Mouse (Mus musculus): ENCODE data around the gene Ttf2. TPM values are rescaled to one million over a fixed set of nuclear protein-coding genes. Genes with fewer than 3 reads are reported as not detected.

The Ttf2 gene
- total RNA-seq, 2 experiments from 2014 or later, result 1.4 to 1.7 TPM

DNA sequence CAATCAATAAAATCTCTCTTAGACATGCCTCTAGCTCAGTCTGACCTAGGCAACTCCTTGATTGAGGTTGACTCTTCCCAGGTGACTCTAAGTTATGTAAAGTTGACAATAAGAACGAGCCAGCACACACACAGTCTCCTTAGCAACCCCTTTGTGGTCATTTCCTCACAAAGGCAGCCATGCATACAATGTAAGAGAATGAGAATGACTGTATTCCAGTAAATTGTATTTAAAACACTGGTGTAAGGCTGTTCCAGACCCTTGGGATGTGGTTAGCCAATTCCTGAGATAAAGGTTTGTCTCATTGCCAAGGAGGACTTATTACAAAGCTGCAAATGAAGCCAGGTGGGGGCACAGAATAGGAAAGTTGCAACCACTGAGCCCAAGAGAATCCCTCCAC, 20.8 kb upstream of the Ttf2 start:
- intact Hi-C loops (cut with DNase I), result no loop called here
- no peak for DNase-seq (ENCODE audit: low spot score in 2 of 2)

DNA sequence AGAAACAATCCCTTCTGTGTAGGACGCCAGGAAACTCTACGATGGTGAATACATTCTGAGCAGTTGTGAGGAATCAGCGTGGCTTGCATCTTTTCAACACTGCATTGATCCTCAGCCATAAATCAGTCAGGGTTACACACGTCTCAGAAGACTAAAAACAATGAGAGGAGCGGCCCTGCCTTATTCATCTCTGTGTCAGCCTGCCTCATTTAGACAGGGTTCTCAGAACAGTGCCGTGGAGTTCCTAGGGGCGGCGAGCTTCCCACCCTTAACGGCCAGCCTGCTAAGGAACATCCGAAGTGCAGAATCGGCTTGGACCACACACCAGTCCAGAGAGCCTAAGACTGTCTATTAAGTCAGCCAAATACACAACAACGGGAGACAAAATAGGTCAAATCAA, 20.0 kb upstream of the Ttf2 start:
- intact Hi-C loops (cut with DNase I), result no loop called here
- no peak for DNase-seq (ENCODE audit: low spot score in 2 of 2)

DNA sequence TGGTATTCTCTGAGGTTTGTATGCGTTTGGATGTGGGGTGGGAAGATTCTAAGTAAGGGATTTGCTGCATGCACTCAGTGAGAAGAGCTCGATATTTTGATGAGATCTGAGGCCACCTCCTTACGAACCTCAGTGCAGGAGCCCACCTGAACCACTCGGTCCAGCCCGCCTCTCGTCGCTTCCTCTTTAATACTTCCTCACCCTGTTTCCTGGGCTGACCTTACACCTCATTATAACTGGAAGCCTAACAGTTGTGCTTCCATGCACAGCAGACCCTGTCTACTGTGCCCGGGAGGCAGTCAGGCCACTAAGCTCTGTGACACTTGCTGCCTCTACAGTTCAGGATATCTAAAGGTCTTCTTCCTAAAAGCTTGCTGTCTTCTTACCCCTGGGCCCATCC, 9.8 kb upstream of the Ttf2 start:
- no peak for DNase-seq (ENCODE audit: low spot score in 2 of 2)
- intact Hi-C loops (cut with DNase I), result loop anchor here (10.0 kb wide), 1 partner anchor 836 kb away; no protein-coding TSS in a partner anchor

DNA sequence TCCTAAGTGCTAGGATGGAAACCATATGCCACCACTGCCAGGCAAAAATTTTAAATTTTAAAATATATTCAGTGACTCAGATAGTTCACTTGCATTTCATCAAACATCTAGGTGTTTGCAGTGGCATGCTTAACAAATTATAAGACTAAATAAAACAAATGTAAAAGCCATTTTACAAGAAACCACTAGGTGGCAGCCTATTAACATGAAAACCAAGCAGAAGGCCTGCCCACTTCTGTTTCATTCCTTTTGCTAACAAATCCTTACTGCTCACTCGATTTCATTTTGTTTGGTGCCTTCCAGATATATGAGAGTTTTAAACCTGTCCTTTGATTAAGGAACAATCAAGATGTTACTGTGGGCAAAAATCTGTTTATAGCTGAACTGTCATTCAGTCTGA, 4.4 kb upstream of the Ttf2 start:
- intact Hi-C loops (cut with DNase I), result loop anchor here (1.0 to 10.0 kb wide), 4 partner anchors 189 to 841 kb away; no protein-coding TSS in a partner anchor
- DNase-seq (ENCODE audit: low spot score in 2 of 2), result peak; percentile 50 to 82

DNA sequence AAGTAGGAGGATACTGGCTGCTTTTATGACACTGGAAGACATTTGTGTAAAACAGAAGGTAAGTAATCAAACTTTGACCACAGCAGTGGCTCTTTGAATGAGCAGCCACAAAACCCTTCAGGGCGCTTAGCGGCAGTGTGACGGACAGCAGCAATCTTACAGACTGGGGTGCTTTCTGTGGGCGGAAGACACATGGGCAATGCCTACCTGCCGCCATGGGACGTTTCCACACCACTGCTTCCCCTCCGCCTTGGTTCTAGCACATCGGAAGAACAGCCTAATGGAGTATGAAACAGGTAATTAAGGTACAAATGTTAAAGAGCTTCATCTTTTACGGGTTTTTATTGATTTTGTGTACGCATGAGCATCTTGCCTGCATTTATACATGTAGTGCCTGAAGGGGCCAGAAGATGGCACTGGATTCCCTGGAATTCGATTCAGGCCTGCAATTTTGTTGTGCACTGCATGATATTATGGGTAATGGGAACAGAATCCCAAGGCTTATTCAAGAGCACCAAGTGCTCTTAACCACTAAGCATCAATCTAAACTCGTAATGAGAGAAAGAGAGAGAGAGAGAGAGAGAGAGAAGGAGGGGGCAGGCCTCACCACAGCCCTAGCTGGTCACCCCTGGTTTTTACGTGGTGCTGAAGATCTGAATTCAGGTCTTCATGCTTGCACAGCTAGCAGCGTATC, 5.5 kb downstream of the Ttf2 start:
- intact Hi-C loops (cut with DNase I), result loop anchor here (5.0 kb wide), 1 partner anchor 197 kb away; no protein-coding TSS in a partner anchor
- DNase-seq (ENCODE audit: low spot score in 2 of 2), result peak; percentile 72 to 74

DNA sequence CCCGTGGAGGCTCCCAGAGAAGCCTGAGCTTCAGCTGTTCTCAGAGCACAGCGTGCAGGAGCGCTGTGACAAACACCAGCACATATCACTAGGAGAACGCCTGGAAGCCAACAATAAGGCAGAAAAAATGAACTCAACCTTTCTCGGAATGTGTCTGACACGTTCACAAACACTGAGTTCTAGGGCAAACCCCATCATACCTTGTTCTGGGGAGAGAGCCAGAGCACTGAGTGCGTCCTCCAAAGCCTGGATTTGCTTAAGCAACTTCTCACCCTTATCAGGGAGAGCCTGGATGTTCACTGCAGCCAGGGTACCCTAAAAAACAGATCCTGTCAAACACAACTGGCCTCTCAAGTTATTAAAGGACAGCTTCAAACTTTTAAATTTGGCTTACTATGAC, 8.0 kb downstream of the Ttf2 start:
- no peak for DNase-seq (ENCODE audit: low spot score in 2 of 2)
- intact Hi-C loops (cut with DNase I), result loop anchor here (5.0 kb wide), 1 partner anchor 194 kb away; no protein-coding TSS in a partner anchor

DNA sequence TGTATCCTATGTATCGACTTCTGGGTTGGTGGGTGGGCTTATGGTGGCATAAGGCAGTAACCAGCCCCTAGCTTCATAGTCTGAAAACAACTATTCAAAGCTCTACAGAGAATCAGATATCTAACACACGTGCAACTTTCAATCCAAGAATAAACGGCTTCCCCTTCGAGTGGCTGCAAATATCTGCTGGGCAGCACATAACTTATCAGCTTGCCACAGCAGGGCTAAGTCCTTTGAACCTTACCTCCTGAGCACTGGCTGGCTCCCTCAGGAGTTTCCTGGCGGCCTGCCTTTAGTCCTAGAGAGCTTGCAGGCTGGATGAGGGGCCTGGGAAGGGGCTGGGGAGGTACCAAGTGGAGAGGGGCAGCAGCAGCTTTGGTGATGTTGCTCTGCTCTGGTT, 8.5 kb downstream of the Ttf2 start:
- intact Hi-C loops (cut with DNase I), result loop anchor here (5.0 kb wide), 1 partner anchor 194 kb away; no protein-coding TSS in a partner anchor

DNA sequence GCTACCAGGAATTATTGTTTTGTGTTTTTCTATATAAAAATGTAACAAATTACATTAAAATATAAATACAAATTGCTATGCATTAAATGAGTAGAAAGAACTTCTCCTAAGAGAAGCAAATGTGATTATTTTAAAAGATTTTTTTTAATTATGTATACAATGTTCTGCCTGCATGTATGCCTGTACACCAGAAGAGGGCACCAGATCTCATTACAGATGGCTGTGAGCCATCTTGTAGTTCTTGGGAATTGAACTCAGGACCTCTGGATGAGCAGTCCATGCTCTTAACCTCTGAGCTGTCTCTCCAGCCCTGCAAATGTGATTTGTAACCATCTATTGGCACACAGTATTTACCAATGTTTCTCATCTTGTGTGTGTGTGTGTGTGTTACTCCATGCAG, 14.8 kb downstream of the Ttf2 start:
- intact Hi-C loops (cut with DNase I), result no loop called here
- no peak for DNase-seq (ENCODE audit: low spot score in 2 of 2)

More for the DNA sequence above, 8.5 kb downstream of the Ttf2 start:
- DNase-seq (ENCODE audit: low spot score in 2 of 2), result no peak

DNA sequence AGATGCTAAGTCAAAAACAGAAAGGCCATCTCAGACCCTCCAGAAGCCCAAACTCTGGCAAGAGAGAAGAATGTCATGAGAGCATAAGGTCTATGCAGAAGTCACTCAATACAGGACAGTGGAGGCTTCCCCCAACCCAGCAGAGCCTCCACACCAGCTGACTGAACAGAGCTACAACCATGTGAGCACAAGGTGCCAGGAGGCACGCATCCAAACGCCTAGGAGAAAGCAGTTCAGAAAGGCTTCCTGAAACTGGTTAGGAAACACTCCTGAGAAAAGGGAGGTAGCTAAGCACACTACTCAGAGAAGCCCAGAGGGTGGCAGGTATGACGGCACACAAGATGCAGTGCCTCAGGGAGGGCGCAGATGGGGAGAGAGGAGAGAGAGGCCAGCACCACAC, 17.9 kb downstream of the Ttf2 start:
- no peak for DNase-seq (ENCODE audit: low spot score in 2 of 2)
- intact Hi-C loops (cut with DNase I), result no loop called here

DNA sequence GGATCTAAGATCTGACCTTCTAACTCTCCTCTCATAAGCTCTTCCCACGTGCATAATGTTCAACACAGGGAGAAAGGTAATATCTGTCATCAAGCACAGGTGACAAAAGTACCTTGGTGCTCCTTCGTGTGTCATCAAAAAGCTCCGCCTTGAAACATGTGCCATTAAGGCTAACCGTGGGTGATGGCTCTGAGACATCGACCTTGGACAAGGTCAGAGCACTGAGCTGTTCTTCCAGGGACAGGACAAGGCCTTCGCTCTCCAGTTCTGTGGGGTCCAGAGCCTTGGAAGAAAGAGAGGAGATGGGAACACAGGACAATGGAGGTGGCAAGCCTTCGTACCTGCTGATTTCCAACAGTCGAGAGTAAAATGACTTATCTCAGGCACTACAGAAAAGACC, 22.2 kb downstream of the Ttf2 start:
- intact Hi-C loops (cut with DNase I), result no loop called here
- no peak for DNase-seq (ENCODE audit: low spot score in 2 of 2)

DNA sequence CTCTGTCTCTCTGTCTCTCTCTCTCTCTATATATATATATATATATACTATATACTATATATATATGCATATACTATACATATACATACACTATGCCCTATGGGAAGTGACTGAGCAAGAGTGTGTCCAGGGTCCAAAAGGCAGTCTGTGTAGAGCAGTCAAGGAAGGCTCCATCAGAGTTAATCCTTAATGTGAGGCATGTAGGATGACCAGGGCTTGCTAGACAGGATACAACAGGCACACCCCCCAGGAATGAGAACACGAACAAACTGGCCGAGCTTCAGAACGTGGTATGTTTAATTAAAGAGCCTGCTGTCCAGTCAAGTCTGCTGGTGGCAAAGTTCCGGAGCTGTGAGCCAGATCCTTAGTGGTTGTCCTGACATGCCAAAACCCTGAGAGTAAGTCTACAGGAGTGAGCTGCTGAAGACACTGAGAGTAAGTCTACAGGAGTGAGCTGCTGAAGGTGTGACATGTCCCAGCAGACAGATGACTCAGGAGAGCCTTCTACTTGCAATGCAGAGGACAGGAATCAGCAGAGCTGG, 28.9 kb downstream of the Ttf2 start:
- no peak for DNase-seq (ENCODE audit: low spot score in 2 of 2)
- intact Hi-C loops (cut with DNase I), result no loop called here

DNA sequence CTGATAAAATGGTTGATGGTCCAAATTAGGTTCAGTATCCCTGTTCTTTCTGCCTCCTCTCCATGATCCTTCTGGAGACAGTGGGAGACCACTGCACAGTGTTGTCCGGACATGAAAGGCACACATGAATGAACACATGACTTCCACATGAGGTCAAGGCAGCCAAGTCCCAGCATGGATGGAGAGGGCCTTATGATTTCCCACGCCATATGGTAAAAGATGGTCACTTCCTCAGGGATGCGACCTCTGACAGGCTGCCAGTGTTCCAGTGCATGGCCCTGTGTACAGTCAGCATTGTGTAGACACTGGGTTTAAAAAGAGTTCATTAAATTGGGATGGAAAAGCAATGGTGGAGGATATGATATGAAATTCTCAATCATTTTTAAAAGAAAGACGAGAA, 31.3 kb downstream of the Ttf2 start:
- intact Hi-C loops (cut with DNase I), result no loop called here
- DNase-seq (ENCODE audit: low spot score in 2 of 2), result no peak

DNA sequence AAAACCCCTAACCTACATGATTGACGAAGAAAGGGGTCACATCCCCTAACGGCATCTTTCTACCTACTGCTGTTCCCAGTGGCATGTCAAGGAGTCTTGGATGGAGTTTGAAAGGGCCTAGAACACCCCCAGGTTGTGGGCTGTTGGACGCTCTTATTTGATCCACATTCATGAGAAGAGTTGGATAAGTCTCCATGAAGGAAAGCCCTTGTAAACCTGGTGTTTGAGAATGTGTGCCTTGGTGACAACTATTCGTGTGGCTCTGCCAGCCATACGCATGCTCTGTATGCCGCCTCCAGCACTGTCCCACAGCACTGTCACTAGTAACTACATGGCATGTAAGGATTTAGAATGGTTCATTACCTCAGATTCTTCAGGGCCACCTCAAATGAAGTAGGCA, 33.3 kb downstream of the Ttf2 start:
- intact Hi-C loops (cut with DNase I), result no loop called here
- DNase-seq (ENCODE audit: low spot score in 2 of 2), result no peak

DNA sequence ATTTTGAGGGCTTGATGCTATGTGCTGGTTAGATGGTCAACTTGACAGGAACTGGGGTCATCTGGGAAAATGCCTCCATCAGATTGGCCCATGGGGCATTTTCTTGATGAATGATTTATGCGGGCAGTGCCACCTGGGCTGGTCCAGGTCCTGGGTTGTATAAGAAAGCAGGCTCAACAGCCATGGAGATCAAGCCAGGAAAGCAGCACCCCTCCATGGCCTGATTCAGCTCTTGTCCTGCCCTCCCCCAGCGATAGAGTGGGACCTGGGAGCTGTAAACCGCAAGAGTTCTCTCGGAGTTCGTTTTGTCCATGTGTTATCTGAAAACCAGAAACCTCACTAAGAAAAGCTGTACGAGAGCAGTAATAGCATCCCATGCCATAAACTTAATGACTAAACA, 33.9 kb downstream of the Ttf2 start:
- intact Hi-C loops (cut with DNase I), result no loop called here
- DNase-seq (ENCODE audit: low spot score in 2 of 2), result no peak

DNA sequence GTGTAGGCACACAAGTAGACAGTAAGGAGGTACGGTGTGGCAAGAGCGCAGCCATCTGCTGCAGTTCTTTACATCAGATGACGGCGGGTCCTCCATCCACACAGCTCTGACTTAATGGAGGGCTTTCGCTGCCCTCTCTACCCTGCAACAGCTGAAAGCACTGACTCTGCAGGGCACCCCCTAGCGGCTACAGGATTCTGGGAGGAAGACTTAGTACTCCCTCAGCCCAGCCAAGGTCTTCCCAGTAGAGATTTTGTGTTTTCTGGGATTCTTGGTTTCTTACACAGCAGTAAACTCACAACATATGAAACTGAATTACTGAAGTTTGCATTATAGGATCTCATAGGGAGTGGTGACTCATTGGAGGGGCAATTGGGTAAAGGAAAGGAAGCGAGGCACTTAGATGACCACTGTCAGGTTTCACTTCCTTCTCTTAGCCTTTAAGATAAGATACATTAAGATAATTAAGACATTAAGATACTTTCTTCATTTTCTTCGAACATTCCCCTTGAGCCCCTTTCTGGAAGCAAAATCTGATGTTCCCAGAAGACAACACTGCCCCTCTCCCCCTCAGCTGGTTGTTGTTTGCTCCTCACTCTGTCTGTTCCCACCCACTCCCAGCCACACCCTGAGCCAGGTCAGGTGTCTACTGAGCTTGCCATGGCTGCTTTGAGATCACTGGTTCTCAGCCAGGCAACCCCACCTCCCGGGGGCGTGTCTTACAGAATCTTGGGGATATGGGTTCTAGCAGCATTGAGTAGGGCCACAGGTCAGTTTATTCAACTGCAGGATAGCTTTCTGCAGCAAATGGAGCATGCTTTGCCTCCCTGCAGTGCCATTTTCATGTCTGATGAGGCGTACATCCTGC, 37.2 kb downstream of the Ttf2 start:
- intact Hi-C loops (cut with DNase I), result no loop called here

DNA sequence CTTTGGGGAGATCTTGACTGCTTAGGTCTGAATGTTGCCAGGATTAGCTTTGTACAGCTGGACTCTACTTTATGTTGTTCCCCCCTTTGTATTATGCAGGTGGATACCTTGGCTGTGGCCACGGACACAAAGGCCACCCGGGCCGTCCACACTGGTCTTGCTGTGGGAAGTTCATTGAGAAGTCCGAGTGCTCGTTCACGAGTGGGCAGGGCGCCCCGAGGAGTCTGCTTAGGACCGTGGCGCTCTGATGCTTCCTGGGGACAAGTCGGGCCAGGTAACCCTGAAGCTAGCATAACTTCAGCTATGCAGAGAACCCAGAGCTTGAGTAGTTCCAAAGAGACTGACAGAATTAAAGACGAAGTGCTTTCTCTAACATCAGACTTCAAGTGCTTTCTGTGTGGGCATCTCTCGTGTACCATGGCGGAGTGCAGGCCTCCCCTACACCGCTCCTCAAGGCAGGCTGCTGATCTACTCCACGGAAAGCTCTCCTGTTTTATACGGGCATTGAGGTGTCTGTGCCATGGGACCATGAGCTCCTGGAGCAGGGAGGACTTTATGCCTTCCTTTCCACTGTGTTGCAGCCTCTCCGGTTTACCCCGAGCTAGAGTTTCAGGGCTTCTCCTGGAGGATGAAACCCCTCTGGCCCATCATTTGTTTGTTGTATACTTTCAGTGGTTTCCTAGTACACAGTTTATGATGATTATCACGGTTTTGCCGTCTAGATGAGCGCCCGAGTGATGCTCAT, 38.0 kb downstream of the Ttf2 start:
- intact Hi-C loops (cut with DNase I), result no loop called here
- DNase-seq (ENCODE audit: low spot score in 2 of 2), result no peak

More for the DNA sequence above, 37.2 kb downstream of the Ttf2 start:
- no peak for DNase-seq (ENCODE audit: low spot score in 2 of 2)

DNA sequence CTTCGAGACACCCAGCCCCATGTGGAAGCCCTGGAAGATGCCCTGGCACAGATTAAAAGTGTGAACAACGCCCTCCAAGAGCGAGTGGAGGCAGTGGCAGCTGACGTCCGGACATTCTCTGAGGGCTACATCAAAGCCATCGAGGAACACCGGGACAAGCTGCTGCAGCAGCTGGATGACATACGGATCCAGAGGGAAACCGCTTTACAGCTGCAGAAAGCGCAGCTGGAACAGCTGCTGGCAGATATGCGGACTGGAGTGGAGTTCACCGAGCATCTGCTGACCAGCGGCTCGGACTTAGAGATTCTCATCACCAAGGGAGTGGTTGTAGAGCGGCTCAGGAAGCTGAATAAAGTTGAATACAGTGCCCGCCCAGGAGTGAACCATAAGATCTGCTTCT, 44.3 kb downstream of the Ttf2 start:
- intact Hi-C loops (cut with DNase I), result no loop called here
- no peak for DNase-seq (ENCODE audit: low spot score in 2 of 2)

DNA sequence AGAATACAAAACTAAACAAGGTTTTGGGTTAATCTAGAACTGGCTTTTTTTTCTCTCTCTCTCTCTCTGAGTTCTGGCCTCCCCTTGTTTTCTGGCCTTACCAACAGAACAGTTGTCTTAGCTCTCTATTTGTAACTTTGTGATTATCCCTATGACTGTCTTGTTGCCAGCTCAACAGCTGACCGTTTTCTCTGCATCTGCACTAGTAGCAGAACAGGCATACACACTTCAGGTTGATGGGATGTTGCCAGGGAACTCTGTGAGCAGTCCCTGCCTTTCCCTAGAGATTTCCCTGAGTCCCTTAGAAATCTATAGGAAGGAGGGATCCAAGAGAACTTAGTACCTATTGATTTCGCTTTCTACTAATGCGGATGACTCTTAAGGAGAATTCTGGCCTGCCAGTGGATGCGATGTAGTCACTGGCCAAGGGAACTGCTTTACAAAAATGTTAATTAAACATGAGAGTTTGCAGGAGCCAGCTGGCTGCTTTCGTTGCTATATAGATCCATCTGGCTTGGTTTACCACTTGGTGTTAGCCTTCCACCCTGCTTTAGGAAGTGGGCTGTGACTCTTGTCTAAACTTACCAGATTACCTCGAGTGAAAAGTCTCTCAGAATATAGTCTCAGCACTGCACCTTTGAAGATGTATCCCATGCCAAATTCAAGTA, 45.3 kb downstream of the Ttf2 start:
- DNase-seq (ENCODE audit: low spot score in 2 of 2), result peak; percentile 20 to 60
- intact Hi-C loops (cut with DNase I), result loop anchor here (5.0 kb wide), 1 partner anchor 157 kb away; no protein-coding TSS in a partner anchor

All from left cerebral cortex, postnatal 14 days (tissue).